Mouse (Mus musculus) heart, adult 2 months (tissue): Measurements from ENCODE around the gene Zg16. TPM values are rescaled to one million over a fixed set of nuclear protein-coding genes. Genes with fewer than 3 reads are reported as not detected.

Experiments used
- DNase-seq, 2 experiments: peaks; one replicate each; pipeline ENCODE4 v3.0.0; 2021
- H3K27ac ChIP-seq: fragments of 200-600 bp; 2 replicates; pipeline ENCODE4 v1.8.1; 2022
- H3K27me3 ChIP-seq: fragments of 200-500 bp; 2 replicates; pipeline ENCODE4 v1.6.1; 2012; ENCODE audit warnings: mild to moderate bottlenecking, low read length, inconsistent platforms, mixed read lengths; ENCODE audit not compliant: control insufficient read depth, insufficient read depth
- H3K36me3 ChIP-seq: fragments of 200-500 bp; 2 replicates; pipeline ENCODE4 v1.6.1; 2012; ENCODE audit warnings: low read length, inconsistent platforms; ENCODE audit not compliant: control insufficient read depth, insufficient read depth
- H3K4me1 ChIP-seq: fragments of 200-500 bp; 2 replicates; pipeline ENCODE4 v1.6.1; 2011; ENCODE audit warnings: low read length; ENCODE audit not compliant: control insufficient read depth, insufficient read depth
- H3K4me3 ChIP-seq: fragments of 200-600 bp; 2 replicates; pipeline ENCODE4 v1.8.1; 2022
- H3K79me2 ChIP-seq: fragments of 200-500 bp; replicated peaks from 2 replicates; pipeline ENCODE4 v1.6.1; 2012; ENCODE audit warnings: mild to moderate bottlenecking, inconsistent platforms, low read length, moderate library complexity, mixed read lengths; ENCODE audit not compliant: control insufficient read depth, insufficient read depth
- H3K9ac ChIP-seq: fragments of 200-500 bp; 2 replicates; pipeline ENCODE4 v1.6.1; 2012; ENCODE audit warnings: low read depth, mild to moderate bottlenecking, control low read depth, inconsistent platforms, low read length, mixed read lengths
- CTCF ChIP-seq: fragments of 200-600 bp; IDR thresholded peaks from 2 replicates; pipeline ENCODE4 v1.8.1; 2022; ENCODE audit warnings: antibody characterized with exemption, mild to moderate bottlenecking, moderate library complexity
- EP300 ChIP-seq: fragments of 200-500 bp; IDR thresholded peaks from 2 replicates; pipeline ENCODE4 v1.6.1; 2011; ENCODE audit warnings: low read depth, low read length, control low read depth; ENCODE audit not compliant: insufficient read depth
- POLR2A ChIP-seq: fragments of 200-500 bp; IDR thresholded peaks from 2 replicates; pipeline ENCODE4 v1.6.1; 2011; ENCODE audit warnings: mild to moderate bottlenecking, low read depth, low read length, control low read depth; ENCODE audit not compliant: insufficient read depth
- WGBS: fragments of 180-500 bp; shearing (Covaris S2); methylation state at CpG from one replicate; pipeline ENCODE4 v1.1.7; 2018; 5-methylcytosine and 5-hydroxymethylcytosine counted together
- intact Hi-C: fragments of 180-260 bp; cut with DNase I; formaldehyde crosslinking; loops from one replicate; pipeline ENCODE4 v1.15.1; 2025
- polyA plus RNA-seq: library from polyadenylated mRNA; depleted of rRNA; stranded (reverse); fragments of >200 nt; gene quantifications from 2 replicates; pipeline ENCODE4 v1.2.3, GENCODE M21; 2012
- total RNA-seq, 2 experiments: library from RNA; stranded (reverse); gene quantifications; 2 replicates each; pipeline ENCODE4 v1.2.3; 2021

Gene Zg16
- total and polyA plus RNA-seq, 3 experiments: not detected

DNA sequence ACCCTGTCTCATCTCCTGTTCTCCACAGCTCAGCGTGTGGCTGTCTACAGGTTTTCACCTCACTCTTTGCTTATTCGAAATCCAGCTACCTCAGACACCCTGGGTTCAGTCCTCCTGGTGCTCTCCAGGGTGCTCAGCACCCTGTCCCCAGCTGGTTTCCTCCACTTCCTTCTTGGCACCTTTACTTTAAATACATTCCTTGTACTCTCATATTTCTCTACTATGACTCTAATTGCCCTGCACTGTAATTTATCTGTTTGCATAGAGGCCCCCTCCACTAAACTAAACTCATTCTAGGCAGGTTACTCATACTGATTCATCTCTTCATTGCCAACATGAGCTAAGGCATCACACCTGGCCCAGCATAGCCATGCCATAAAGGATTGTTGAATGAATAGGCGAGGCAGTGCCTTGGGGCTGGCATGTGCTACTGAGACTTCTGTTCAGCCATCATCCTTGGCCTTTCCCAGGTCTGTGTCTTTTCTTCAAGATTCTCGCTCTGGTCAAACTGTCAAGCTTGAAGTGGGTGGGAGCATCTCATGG lies 16.2 kb downstream of the Zg16 start:
- DNase-seq: no peak
- no peak for TF ChIP-seq EP300
- TF ChIP-seq CTCF: no peak
- TF ChIP-seq POLR2A: no peak
- intact Hi-C loops: no loop called here
- H3K27me3 ChIP-seq: no peaks in the 10 kb centered on the region
- H3K4me1 ChIP-seq: no peaks in the 10 kb centered on the region
- H3K36me3 ChIP-seq: no peaks in the 10 kb centered on the region
- WGBS: 75% methylated on average over 4 of the region's 4 CpGs
- no peaks in the 10 kb centered on the region for H3K79me2 ChIP-seq
- no peak overlapping the region for H3K4me3 ChIP-seq
- no peak overlapping the region for H3K9ac ChIP-seq
- H3K27ac ChIP-seq: no peak overlapping the region

DNA sequence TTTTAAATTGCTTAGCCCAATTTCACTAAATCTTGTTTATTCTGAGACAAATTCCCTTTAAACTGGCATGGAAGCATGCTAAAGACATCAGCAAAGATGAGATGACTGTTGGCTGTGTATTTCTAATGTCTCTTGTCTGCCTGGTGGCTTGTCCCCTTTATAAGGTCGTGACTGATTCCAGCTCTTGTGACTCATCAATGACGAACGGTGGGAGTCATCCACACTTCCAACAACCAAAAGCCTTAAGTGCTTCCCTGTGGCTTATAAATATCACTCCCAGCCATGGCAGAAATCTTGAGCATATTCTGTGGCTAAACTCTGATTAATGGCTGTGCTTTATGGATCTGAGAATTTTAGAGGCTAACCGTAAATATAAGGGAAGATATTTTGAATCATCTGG lies 20.8 kb downstream of the Zg16 start:
- no peak overlapping the region for H3K9ac ChIP-seq
- no peaks in the 10 kb centered on the region for H3K27me3 ChIP-seq
- H3K36me3 ChIP-seq: no peaks in the 10 kb centered on the region
- TF ChIP-seq POLR2A (no peak), CTCF (no peak), EP300 (no peak)
- intact Hi-C loops: no loop called here
- H3K4me1 ChIP-seq: no peaks in the 10 kb centered on the region
- H3K79me2 ChIP-seq: no peaks in the 10 kb centered on the region
- 49% methylated on average over 4 of the region's 4 CpGs for WGBS
- DNase-seq: no peak
- no peak overlapping the region for H3K4me3 ChIP-seq
- no peak overlapping the region for H3K27ac ChIP-seq

- TF ChIP-seq POLR2A: no peak
- no peak for TF ChIP-seq EP300
- no peak for TF ChIP-seq CTCF
- WGBS: 84% methylated on average over 6 of the region's 6 CpGs
- Histone ChIP-seq H3K4me3 (no peak overlapping the region), H3K79me2 (no peaks in the 10 kb centered on the region), H3K9ac (no peak overlapping the region), H3K36me3 (no peaks in the 10 kb centered on the region), H3K4me1 (no peaks in the 10 kb centered on the region), H3K27me3 (no peaks in the 10 kb centered on the region), H3K27ac (no peak overlapping the region)
- no peak for DNase-seq
- intact Hi-C loops: no loop called here
These were observed 21.6 kb downstream of the Zg16 start for GRCm38 (mm10) chr7:127065538-127065937.

DNA sequence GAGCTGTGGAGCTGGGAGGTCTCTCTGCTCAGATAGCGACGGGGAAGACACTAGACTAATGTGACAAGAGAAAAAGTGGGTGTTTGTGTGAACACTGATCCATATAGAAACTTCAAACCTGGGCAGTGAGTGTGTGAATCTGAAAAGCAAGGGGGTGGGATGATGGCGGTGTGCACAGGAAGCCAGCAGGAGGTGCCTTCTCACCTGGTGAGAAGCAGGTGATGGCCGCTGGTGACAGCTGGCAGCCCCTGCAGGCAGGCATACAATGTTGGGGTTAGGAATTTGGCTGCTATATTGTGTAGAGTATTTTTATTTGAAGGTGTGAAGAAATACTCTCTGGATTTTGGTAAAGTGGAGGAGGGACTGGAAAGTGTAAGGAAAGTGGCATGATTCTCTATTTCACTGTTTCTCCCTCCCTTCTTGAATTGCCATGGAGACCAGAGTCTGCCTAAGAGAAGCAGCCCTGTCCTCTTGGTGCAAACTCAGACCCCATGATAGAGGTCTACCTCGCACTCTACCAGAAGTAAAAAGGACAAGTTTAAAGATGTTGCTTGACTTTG lies 32.0 kb downstream of the Zg16 start:
- intact Hi-C loops: loop anchor here (5.0 kb wide), 1 partner anchor 47 kb away; no protein-coding TSS in a partner anchor
- 57% methylated on average over 5 of the region's 5 CpGs for WGBS

DNA sequence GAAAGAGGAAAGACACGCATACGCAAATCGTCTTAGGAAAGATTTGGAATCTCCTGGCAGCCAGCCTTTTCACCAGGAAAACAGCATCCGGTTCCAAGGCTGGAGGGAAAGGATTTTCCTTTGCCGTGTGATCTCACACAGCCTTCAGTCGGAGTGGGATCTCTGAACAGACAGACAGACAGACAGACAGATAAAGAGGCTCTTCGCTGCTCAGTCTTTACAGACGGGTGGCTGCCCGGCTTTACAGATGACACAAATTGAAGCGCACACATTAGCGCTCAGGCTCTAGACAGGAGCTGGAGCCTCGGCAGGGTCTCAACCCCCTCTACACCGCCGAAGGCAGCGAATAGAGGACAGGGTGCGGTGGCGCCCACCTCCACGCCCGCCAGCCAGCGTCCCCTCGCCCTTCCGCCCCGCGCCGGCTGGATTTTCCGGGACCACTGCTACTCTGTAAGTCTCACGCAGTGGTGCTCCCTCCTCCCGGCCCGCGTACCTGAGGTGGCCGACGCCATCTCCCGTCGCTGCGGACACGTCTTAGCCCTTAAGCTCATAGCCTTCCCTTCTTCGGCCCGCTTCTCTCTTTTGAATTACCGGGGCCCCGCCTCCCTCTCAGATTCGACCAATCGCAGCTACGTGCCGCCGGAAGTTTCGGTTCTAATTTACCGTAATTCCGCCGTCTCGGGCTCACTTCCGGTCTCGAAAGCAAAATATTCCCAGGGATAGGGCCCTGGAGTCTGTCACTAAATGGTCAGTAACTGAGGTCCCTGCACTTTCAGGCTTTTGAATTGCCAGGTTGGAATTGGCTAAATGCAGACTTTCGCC lies 45.1 kb downstream of the Zg16 start, which contains the start of gene Kif22:
Gene Kif22 (minus strand): TSS at position 621 of the 822 bp plus-strand sequence.
- Histone ChIP-seq H3K4me3 (peak within 1 kb of the TSS; percentile 78), H3K27ac (peak within 1 kb of the TSS; percentile 88), H3K79me2 (no peaks in the 10 kb centered on the region), H3K4me1 (peaks cover 2% of the 10 kb centered on the region; the same call in 1 of the 2 replicates), H3K27me3 (no peaks in the 10 kb centered on the region), H3K36me3 (no peaks in the 10 kb centered on the region), H3K9ac (peak within 1 kb of the TSS; percentile 80)
- TF ChIP-seq POLR2A (peak; percentile 63; the same call in 1 of the 2 replicates), EP300 (no peak)
- under 1% methylated on average over 53 of the region's 53 CpGs for WGBS
- peak; percentile 90 to 94 for DNase-seq
- intact Hi-C loops: no loop called here

More for the DNA sequence above, 32.0 kb downstream of the Zg16 start:
- H3K9ac ChIP-seq: no peak overlapping the region
- H3K36me3 ChIP-seq: no peaks in the 10 kb centered on the region
- H3K79me2 ChIP-seq: no peaks in the 10 kb centered on the region
- no peak for DNase-seq
- H3K4me3 ChIP-seq: no peak overlapping the region
- TF ChIP-seq POLR2A (no peak), CTCF (no peak), EP300 (no peak)
- no peaks in the 10 kb centered on the region for H3K4me1 ChIP-seq
- H3K27me3 ChIP-seq: no peaks in the 10 kb centered on the region
- no peak overlapping the region for H3K27ac ChIP-seq

GRCm38 (mm10) chr7:127031244-127031643 lies 55.9 kb downstream of the Zg16 start:
- no peaks in the 10 kb centered on the region for H3K27me3 ChIP-seq
- intact Hi-C loops: no loop called here
- no peak for TF ChIP-seq POLR2A
- H3K4me3 ChIP-seq: no peak overlapping the region
- no peak overlapping the region for H3K9ac ChIP-seq
- H3K79me2 ChIP-seq: no peaks in the 10 kb centered on the region
- H3K27ac ChIP-seq: no peak overlapping the region
- WGBS: 67% methylated on average over 1 of the region's 1 CpGs
- peaks cover 8% of the 10 kb centered on the region for H3K4me1 ChIP-seq
- DNase-seq: no peak
- no peaks in the 10 kb centered on the region for H3K36me3 ChIP-seq
